Mouse (Mus musculus): Measurements from ENCODE around the gene Tenm2.

DNA sequence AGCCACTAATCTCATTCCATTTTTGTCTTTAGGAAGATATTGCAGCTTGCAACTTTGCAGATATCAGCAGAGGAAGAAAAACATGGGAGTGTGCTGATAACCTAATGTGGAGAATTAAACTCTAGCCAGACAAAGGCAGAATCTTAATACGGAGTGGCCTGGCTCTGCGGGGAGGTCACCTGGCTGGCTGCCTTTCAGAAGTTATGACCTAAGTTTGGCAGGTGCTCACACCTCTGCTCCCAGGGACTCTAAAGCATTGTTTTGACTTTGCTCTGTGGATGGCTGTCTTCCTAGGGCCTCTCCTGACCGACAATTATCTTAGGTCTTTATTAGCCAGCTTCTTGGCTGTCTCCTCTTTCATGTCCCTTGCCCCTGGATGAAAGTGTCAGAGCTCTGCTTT is 1197.4 kb downstream of the Tenm2 start:
- TF ChIP-seq E2F4 (IDR thresholded peaks at IDR 0.05; ENCODE audit: insufficient replicate concordance, low read depth, low read length) (no peak), CHD2 (IDR thresholded peaks at IDR 0.05; ENCODE audit: low read length) (no peak), BHLHE40 (IDR thresholded peaks at IDR 0.05; ENCODE audit: low read depth, low read length) (no peak), CHD1 (IDR thresholded peaks at IDR 0.05; ENCODE audit: low read depth, low read length) (no peak), CTCF (conservative IDR thresholded peaks at IDR 0.05 in 1 of 2, IDR thresholded peaks at IDR 0.05 in 1 of 2; ENCODE audit: low read depth in 2 of 2, low read length in 2 of 2) (no peak), MAFK (IDR thresholded peaks at IDR 0.05; ENCODE audit: insufficient replicate concordance, low read length) (no peak), POLR2A (IDR thresholded peaks at IDR 0.05; ENCODE audit: low read depth, low read length) (no peak), SIN3A (IDR thresholded peaks at IDR 0.05; ENCODE audit: low read length) (no peak)
